Mouse (Mus musculus): Measurements from ENCODE around the gene Rnf111. TPM values are rescaled to one million over a fixed set of nuclear protein-coding genes. Genes with fewer than 3 reads are reported as not detected.
A peak's percentile ranks its signal among the peaks of the same experiment; 100 is the strongest.
"Not testable (repeated sequence)": the region's sequence is repeated elsewhere in the genome, so short reads cannot be mapped to it uniquely, and the experiment has no call there.

The Rnf111 gene
- polyA plus RNA-seq (2012; rRNA removed): 32.5 and 33.1 TPM in 2 replicates

DNA sequence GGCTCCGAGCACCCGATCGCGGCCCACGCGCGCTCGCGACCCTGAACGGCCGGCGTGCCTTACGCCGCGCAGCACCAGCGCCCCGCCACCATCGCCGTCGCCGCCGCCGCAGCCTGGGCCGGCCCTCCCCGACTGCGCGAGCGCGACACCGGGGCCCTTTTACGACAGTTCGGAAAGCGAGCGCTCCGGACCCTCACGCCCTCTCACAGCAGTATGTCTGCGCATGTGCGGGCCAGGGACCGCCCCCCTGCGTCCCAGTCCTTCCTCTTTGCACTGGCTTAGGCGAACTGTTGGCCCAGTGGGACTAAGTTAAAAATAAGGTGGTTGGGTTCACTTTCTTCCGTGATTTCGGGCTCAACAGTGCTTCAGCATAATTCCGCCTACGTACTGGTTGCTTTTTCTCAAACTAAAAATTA lies at the start of gene Rnf111:
Gene Rnf111 (minus strand): TSS at position 100 of the 416 bp plus-strand sequence.
- H3K4me3 ChIP-seq (ENCODE audit: insufficient read depth, low read length): peak within 1 kb of the TSS; percentile 38
- peak within 1 kb of the TSS; percentile 100 for H3K27ac ChIP-seq (ENCODE audit: insufficient read depth, low read length)

DNA sequence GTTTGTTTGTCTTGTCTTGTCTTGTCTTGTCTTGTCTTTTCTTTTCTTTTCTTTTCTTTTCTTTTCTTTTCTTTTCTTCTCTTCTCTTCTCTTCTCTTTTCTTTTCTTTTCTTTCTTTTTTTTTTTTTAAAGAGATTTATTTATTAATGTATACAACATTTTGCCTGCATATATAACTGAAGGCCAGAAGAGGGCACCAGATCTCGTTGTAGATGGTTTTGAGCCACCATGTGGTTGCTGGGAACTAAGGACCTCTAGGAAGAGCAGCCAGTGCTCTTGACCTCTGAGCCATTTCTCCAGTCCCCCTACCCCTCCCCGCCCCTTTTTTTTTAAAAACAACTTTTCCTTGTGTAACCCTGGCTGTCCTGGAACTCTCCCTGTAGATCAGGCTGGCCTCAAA lies 48.7 kb upstream of the Rnf111 start:
- not testable (repeated sequence) for H3K27ac ChIP-seq (ENCODE audit: insufficient read depth, low read length); H3K4me1 ChIP-seq (ENCODE audit: control insufficient read depth, insufficient read depth, low read length); H3K4me3 ChIP-seq (ENCODE audit: insufficient read depth, low read length)

More for the DNA sequence above, at the start of gene Rnf111:
- TF ChIP-seq POLR2A (IDR thresholded peaks at IDR 0.05; ENCODE audit: extremely low read depth, insufficient read depth, low read length): peak; percentile 79
- TF ChIP-seq CTCF (IDR thresholded peaks at IDR 0.05; ENCODE audit: extremely low read depth, insufficient read depth, low read length): no peak
- peaks cover 3% of the 10 kb centered on the region; the same call in 1 of the 2 replicates for H3K4me1 ChIP-seq (ENCODE audit: control insufficient read depth, insufficient read depth, low read length)

DNA sequence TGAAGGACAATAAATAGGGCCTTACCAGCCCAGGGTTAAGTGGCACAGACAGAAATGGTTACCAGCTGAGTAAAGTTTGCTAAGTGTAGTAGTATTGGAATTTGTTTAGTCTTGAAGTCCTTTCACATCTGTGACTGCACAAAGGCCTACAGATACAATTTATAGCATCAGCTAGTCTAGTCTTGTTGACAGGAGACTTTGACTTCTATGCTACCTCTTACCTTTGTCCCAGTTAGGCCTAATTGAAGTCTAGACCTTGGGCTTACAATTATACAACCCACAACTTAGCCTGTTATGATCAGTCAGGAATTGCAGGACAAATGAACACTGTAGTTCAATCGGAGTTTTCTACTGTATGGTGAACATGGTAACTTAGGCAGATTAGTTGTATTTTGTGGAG lies 48.0 kb upstream of the Rnf111 start:
- TF ChIP-seq POLR2A (IDR thresholded peaks at IDR 0.05; ENCODE audit: extremely low read depth, insufficient read depth, low read length) (no peak), CTCF (IDR thresholded peaks at IDR 0.05; ENCODE audit: extremely low read depth, insufficient read depth, low read length) (no peak)
- no peak overlapping the region for H3K27ac ChIP-seq (ENCODE audit: insufficient read depth, low read length)
- no peaks in the 10 kb centered on the region; the same call in 1 of the 2 replicates for H3K4me1 ChIP-seq (ENCODE audit: control insufficient read depth, insufficient read depth, low read length)
- H3K4me3 ChIP-seq (ENCODE audit: insufficient read depth, low read length): no peak overlapping the region

DNA sequence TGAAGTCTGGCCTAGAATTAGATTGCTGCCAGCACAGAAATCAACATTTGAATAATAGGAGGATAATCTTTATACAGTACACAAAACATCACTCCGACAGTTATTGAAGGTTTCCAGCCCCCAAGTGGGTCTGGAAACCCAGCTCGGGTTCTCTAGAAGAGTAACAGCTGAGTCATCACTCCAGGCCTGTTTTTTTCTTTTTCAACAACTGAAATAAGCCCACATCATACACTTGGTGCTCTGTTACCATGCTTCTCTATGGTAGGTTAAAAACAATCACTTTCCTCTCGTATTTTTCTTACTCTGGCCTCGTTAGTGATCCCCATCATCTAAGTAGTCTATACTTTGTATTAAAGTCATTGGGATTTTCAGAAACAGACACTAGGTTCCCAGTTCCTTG lies 44.8 kb upstream of the Rnf111 start:
- no peak overlapping the region for H3K4me3 ChIP-seq (ENCODE audit: insufficient read depth, low read length)
- H3K27ac ChIP-seq (ENCODE audit: insufficient read depth, low read length): no peak overlapping the region
- TF ChIP-seq POLR2A (IDR thresholded peaks at IDR 0.05; ENCODE audit: extremely low read depth, insufficient read depth, low read length) (no peak), CTCF (IDR thresholded peaks at IDR 0.05; ENCODE audit: extremely low read depth, insufficient read depth, low read length) (no peak)
- no peaks in the 10 kb centered on the region; the same call in 1 of the 2 replicates for H3K4me1 ChIP-seq (ENCODE audit: control insufficient read depth, insufficient read depth, low read length)

DNA sequence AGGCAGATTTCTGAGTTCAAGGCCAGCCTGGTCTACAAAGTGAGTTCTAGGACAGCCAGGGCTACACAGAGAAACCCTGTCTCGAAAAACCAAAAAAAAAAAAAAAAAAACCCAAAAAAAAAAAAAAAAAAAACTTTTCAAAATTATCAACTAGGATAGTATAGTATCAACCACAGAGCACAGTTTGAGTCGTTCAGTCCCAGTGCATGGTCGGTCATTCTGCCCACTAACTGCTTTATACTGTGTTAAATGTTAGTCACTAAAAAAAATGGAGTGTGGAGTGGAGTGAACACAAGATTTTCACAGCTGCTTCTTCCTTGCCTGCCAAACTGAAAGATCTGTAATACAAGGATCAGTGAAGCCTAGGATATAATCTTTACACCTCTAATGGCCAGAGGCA lies 43.1 kb upstream of the Rnf111 start:
- not testable (repeated sequence) for H3K4me1 ChIP-seq (ENCODE audit: control insufficient read depth, insufficient read depth, low read length); H3K4me3 ChIP-seq (ENCODE audit: insufficient read depth, low read length); H3K27ac ChIP-seq (ENCODE audit: insufficient read depth, low read length)

DNA sequence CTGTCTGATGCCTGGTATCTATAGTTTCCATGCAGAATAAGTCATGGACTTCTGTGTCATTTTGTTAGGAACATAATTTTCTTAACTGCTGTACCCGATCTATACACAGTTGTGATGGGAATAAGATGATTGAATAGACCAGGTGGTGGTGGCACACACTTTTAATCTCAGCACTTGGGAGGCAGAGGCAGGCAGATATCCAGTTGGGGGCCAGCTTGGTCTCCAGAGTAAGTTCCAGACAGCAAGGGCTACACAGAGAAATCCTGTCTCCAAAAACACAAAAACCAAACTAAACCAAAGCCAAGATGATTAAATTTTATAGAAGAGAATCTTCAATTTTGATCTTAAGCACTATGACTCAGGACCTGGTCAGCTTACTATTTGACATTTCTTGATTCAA lies 41.3 kb upstream of the Rnf111 start:
- H3K27ac ChIP-seq (ENCODE audit: insufficient read depth, low read length): no peak overlapping the region
- TF ChIP-seq CTCF (IDR thresholded peaks at IDR 0.05; ENCODE audit: extremely low read depth, insufficient read depth, low read length) (no peak), POLR2A (IDR thresholded peaks at IDR 0.05; ENCODE audit: extremely low read depth, insufficient read depth, low read length) (no peak)
- H3K4me1 ChIP-seq (ENCODE audit: control insufficient read depth, insufficient read depth, low read length): no peaks in the 10 kb centered on the region; the same call in 1 of the 2 replicates
- H3K4me3 ChIP-seq (ENCODE audit: insufficient read depth, low read length): no peak overlapping the region

DNA sequence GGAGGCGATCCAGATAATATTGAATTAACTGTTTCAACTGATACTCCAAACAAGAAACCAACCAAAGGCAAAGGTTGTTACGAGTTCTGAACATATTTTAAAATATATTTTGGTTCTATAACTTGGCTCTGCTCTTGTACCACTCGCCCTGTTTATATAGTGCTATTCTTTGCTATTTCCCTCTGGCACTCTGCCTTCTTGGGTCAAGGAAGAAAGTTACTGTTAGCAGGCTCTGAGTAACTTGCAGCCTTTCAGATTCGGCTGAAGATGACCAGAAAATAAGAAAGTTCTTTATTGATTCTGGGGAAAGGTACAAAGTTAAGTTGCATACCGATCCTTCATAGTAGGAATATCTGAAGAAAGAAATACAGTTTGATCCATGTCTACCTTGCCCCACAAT lies 40.5 kb upstream of the Rnf111 start:
- TF ChIP-seq CTCF (IDR thresholded peaks at IDR 0.05; ENCODE audit: extremely low read depth, insufficient read depth, low read length) (no peak), POLR2A (IDR thresholded peaks at IDR 0.05; ENCODE audit: extremely low read depth, insufficient read depth, low read length) (no peak)
- Histone ChIP-seq H3K4me1 (ENCODE audit: control insufficient read depth, insufficient read depth, low read length) (no peaks in the 10 kb centered on the region; the same call in 1 of the 2 replicates), H3K4me3 (ENCODE audit: insufficient read depth, low read length) (peak overlapping the region; percentile 77; the same call in 1 of the 2 replicates), H3K27ac (ENCODE audit: insufficient read depth, low read length) (no peak overlapping the region)

DNA sequence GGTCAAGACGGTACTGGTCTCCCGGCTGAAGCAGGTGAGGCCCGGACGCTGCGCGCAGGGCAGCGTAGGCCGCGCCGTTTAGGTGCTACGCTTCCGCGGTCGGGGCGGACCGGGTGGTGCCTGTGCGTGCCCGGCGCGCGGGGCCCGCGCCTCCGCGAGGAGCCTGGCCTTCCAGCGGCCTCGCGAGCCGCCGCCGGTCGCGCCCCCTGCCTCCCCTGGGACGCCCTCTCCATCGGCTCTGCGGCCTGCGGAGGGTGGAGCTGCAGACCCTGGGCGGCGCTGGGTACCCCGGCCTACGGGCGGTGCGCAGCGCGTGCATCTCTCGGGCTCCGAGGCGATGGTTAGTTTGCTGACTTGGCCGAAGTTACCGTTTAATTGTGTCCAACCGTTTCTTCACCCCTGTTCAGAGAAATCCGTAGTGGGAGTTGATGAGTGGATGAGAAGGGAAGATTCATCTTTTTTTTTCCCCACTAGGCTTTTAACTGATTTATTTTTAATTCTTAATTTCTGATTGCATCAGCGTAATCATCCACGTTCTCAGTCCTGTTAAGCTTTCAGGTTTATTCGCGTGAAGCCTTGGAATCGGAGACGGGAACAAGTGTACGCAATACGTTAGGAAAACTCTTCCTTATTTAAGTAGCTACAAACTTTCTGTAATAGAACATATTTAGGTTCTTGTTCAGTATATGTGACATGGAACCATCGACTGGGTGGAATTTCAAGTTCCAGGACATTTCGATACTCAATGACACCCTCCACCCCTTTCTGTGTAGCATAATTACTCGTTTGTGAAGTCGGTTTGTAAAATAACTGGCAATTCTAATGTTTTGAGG lies 39.7 kb upstream of the Rnf111 start:
- Histone ChIP-seq H3K4me3 (ENCODE audit: insufficient read depth, low read length) (peak overlapping the region; percentile 77), H3K4me1 (ENCODE audit: control insufficient read depth, insufficient read depth, low read length) (no peaks in the 10 kb centered on the region; the same call in 1 of the 2 replicates), H3K27ac (ENCODE audit: insufficient read depth, low read length) (peak overlapping the region; percentile 97)
- TF ChIP-seq CTCF (IDR thresholded peaks at IDR 0.05; ENCODE audit: extremely low read depth, insufficient read depth, low read length) (no peak), POLR2A (IDR thresholded peaks at IDR 0.05; ENCODE audit: extremely low read depth, insufficient read depth, low read length) (no peak)

DNA sequence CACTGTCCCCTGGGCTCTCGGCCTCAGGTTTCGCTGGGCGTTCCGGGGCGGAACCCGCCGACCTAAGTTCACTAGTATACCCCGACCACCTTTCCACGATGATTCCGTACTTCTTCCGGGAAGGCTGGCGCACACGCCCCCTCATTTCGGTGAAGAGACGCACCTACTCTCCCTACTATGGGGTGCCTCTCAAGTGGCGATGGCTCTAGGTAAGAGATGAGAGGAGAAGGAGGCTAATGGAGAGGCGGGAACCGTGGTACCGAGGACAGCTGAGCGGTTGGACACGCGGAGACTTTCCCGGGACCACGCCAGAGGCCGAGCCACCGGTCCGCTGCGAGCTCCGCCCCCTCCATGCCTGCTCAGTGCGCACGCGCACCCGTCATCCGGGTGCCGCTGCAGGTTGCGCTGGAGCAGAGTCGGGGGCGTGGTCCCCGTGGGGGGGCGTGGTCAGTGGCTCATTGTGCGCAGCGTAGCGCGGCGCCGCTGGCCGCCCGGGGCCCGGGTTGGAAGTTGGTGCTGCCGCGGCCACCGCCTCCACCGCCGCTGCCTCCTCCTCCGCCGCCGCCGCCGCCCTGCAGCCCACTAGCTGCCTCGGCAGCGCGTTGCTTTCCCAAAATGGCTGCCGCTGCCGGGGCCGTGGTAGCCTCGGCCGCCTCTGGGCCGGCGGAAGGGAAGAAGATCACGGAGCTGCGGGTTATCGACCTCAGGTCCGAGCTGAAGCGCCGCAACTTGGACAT lies 38.9 kb upstream of the Rnf111 start, which contains the start of gene Sltm:
Gene Sltm (plus strand): TSS at position 450 of the 737 bp plus-strand sequence.
- Histone ChIP-seq H3K4me1 (ENCODE audit: control insufficient read depth, insufficient read depth, low read length) (no peaks in the 10 kb centered on the region; the same call in 1 of the 2 replicates), H3K4me3 (ENCODE audit: insufficient read depth, low read length) (peak within 1 kb of the TSS; percentile 77), H3K27ac (ENCODE audit: insufficient read depth, low read length) (peak within 1 kb of the TSS; percentile 97)
- no peak for TF ChIP-seq CTCF (IDR thresholded peaks at IDR 0.05; ENCODE audit: extremely low read depth, insufficient read depth, low read length)
- TF ChIP-seq POLR2A (IDR thresholded peaks at IDR 0.05; ENCODE audit: extremely low read depth, insufficient read depth, low read length): peak; percentile 77

DNA sequence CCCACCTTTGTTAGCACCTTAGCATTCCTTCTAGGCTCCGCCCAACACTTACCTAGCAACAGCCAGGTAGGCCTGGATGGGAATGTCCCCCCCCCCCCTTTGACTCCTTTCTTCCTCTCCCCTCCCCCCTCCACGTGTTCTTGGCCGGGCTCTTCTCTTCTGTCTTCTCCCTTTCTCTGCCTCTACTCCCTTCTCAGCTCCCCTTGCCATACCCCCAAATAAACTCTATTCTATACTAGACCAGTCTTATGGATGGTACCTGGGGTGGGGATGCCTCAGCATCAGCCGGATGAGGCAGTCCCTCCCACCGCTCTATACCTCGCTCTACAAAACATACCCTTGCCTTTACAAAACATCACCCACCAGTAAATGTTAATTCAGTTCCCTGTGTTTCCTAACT lies 38.1 kb upstream of the Rnf111 start:
- Histone ChIP-seq H3K27ac (ENCODE audit: insufficient read depth, low read length) (no peak overlapping the region), H3K4me1 (ENCODE audit: control insufficient read depth, insufficient read depth, low read length) (no peaks in the 10 kb centered on the region), H3K4me3 (ENCODE audit: insufficient read depth, low read length) (peak overlapping the region; percentile 77)
- TF ChIP-seq POLR2A (IDR thresholded peaks at IDR 0.05; ENCODE audit: extremely low read depth, insufficient read depth, low read length): no peak
- no peak for TF ChIP-seq CTCF (IDR thresholded peaks at IDR 0.05; ENCODE audit: extremely low read depth, insufficient read depth, low read length)

Data from cortical plate, adult 2 months (tissue).